Mouse (Mus musculus) activated CD4-positive, CD25-positive, alpha-beta regulatory T cell, adult 9 weeks (primary cell): Measurements from ENCODE around the gene Arfgap3. TPM values are rescaled to one million over a fixed set of nuclear protein-coding genes. Genes with fewer than 3 reads are reported as not detected.

ENCODE experiments used
- polyA plus RNA-seq: library from polyadenylated mRNA; unstranded; fragments of 100-300 nt; shearing (Covaris generic); gene quantifications from one replicate; pipeline ENCODE4 v1.2.1, GENCODE M21; 2017

Gene Arfgap3
- 15.1 TPM for polyA plus RNA-seq

DNA sequence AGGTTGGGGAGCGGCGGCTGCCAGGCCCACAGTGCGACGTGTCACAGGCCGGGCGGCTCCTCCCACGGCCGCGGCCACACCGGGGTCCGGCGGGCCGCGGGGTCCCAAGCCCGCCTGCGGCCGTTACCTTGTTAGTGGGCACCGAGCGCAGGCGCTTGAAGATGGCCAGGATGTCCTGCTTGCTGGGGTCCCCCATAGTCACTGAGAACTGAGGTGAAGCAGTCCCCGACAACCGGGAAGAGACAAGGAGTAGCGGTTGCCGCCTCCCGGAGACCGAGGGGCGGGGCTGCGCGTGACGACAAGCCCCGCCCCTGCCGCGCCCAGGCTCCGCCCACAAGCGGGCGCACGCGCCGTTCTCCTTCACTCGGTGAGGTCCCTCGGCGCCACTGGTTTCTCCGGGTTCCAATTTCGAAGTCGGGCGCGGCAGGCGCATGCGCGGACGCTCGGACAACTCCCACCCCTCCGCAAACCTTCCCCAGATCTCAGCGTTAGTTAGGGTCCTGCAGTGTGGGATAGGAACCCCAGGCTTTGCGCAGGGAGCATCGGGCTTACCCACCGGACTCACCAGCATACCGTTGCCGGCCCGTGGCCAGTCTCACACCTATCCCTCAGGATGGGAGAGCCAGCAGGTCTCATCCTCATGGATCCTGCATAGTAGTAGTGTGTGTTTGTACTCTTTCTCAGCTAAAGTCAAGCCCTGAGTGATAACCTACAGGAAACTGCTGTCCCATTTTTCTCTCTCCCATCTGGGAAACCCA, at the start of gene Arfgap3:
Arfgap3 (minus strand) TSS at position 294 of the 758 bp plus-strand sequence.

DNA sequence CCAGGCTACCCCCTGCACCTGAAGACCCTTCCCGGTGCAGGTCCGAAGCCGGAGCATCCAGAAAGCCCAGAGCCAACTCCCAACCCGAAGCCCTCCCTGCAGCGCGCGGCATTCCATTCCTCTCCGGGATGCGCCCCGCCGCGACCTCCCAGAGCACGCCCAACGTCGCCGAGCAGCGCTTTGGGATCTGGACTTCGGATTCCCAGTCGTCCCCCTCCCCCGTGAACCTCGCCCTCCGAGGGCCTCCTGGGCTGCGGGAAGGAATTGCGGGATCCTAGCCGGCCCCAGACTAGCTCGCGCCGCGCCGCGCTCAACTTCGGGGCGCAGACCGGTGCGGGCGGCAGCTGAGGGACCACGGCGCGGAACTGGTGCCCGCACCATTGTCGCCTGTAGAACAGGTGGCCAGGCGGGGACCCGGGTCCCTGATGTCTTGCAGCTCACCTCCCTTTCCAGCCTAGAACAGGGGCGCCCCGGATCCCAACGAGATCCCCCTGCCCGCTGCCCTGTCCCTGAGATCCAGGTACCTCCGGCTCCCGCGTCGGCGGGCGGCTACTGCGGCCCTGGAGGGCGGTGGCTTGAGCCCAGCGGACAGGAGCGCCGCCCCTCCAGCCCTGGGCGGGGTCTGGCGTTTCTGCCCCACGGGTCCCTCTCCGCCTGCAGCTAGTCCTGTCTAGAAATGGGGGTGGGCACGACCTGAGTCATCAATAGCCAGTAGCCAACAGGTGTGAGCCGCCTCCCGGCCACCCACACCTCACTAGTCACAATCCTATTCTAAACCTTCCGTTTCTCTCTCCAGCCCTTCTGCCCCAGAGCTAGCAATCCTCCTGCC, 98.7 kb downstream of the Arfgap3 start, which contains the start of gene A4galt:
A4galt (minus strand) TSS at position 599 of the 829 bp plus-strand sequence.

Other genes with a start within 250 kb of the Arfgap3 start
- gene Rrp7a, start 227.4 kb downstream of the Arfgap3 start, polyA plus RNA-seq = 96.5 TPM
- 185 TPM for gene Poldip3, start 200.9 kb downstream of the Arfgap3 start, polyA plus RNA-seq
- gene Cyb5r3, start 177.7 kb downstream of the Arfgap3 start, polyA plus RNA-seq = 92.2 TPM
- 0.26 TPM for gene A4galt, start 98.5 kb downstream of the Arfgap3 start, polyA plus RNA-seq
- gene Pacsin2, start 114.4 kb upstream of the Arfgap3 start, polyA plus RNA-seq = 42.5 TPM
- gene Ttll1, start 160.6 kb upstream of the Arfgap3 start, polyA plus RNA-seq = 14.3 TPM
- 2.3 TPM for gene Bik, start 176.6 kb upstream of the Arfgap3 start, polyA plus RNA-seq
- gene Tspo, start 213.3 kb upstream of the Arfgap3 start, polyA plus RNA-seq = 447 TPM
- gene Mcat, start 213.5 kb upstream of the Arfgap3 start, polyA plus RNA-seq = 3.2 TPM
- gene Ttll12, start 244.9 kb upstream of the Arfgap3 start, polyA plus RNA-seq = 23.9 TPM